Mouse (Mus musculus): ENCODE measurements around the gene 4921517D22Rik. TPM values are rescaled to one million over a fixed set of nuclear protein-coding genes. Genes with fewer than 3 reads are reported as not detected.

Gene 4921517D22Rik
- total RNA-seq, 2 experiments from 2014 or later, result not detected

DNA sequence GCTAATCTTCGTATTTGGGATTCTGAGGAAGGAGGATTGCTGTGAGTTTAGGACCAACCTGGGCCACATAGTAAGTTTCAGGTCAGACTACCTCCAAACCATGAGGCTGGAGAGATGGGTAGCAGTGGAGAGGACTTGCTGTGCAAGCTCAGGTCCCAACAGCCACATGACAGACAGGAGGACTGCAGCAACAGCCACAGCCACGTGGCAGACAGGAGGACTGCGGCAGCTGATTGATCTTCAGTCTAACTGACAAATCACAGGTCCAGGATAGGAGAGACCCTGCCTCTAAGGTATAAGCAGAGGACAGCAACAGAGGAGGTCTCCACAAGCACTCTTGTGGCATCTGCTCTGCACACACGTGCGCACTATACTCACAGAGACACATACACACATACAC, 36.1 kb downstream of the 4921517D22Rik start:
- DNase-seq, result no peak

- peak in 1 of 2 experiments; percentile 14 for DNase-seq
These were observed 36.9 kb downstream of the 4921517D22Rik start for GRCm38 (mm10) chr13:59656975-59657388.

DNA sequence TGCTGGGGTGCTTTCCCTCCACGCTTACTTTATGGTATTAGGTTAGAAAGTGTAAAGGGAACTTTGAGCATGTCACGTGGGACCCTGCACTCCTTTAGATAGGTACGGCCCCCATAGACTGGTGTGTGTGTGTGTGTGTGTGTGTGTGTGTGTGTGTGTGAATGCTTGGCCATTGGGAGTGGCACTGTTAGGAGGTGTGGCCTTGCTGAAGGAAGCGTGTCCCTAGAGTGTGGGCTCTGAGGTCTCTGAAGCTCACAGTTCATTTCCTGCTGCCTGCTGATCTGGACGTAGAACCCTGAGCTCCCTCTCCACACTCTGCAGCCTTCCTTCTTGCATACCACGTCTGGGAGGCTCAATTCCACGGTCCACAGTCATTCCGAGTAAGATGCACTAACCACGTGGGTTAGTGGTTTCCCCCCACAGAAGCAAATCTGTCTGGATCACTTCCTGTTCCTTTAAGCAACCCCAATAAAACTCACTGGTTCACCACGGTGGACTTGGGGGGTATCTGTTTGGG, 37.5 kb downstream of the 4921517D22Rik start:
- no peak for DNase-seq

DNA sequence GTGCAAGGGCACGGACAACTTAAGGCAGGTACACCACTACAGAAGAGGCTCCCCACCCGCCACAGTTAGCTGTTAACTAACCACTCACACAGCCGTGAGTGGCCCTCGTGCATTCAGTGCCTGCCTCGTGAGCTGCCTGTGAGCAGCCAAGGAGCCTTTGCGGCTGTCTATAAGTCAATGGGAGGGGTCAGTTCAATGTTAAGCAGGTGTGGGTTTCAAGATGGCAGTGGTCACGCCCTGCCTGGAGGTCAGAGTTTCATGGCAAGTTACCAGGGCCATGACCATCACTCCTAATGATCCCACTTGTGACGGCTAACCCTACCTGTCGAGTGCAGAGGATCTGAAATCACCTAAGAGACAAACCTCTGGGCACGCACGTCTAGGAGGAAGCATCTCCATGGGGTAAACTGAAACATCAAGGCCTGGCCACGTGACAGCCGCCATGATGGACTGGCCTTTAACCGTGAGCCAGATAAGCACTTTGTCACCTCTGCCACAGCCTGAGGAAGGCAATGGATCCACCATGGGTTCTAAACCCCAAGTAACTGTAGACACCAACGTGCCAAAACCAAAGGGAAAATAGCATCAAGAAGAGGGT, 38.1 kb downstream of the 4921517D22Rik start:
- DNase-seq, result no peak

DNA sequence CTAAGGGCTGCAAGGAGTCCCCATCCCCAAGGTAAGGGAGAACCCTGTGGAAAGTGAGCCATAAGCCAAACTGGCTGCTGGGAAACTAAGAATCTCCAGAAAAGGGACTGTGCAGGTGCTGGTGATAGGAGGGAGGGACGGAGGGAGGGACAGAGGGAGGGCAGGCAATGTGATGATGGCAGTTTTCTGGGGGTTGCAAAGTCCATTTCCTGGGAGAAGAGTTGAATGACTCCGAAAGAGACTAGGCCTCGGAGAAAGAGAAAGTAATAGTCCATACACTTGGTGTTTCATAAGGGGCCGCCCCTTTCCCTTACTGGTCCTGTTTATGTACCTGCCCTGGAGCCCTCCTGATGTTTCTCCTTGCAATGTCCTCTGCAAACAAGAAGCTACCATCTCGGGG, 39.4 kb downstream of the 4921517D22Rik start:
- DNase-seq, result no peak

DNA sequence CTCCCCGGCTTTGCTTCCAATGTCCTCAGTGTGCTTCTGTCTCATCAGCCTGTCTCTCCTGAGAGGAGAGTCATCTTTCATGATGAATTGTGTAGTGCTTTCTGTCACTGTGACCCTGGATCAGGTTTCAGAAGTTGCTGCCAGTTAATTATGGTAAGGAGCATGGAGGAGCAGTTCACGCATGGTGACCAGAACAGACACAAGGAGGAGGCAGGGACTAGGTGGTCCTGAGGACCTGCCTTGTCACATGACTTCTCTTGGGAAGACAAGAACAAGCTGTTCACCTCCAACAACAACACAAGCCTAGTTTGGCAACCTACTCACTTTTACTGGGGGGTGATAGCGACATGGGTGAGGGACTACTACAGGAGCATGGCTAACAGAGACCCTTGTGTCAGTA, 40.8 kb downstream of the 4921517D22Rik start:
- no peak for DNase-seq

DNA sequence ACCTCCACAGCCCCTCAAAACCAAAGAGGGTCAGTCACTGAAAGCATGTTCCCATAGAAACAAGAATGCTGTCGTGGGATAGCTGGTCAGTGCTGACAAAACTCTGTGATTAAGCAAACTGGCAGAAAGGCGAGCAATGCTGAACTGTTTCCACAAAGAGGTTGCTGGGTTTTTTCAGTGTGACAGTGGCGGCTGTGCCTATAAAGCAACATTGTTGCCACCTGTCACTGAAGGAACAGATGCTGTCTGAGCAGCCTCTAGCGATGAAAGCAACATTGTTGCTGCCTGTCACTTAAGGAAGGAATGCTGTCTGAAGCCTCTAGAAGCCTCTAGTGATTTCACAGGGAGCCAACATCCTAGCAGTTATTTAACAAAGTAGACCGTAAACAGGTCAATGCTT, 41.3 kb downstream of the 4921517D22Rik start:
- DNase-seq, result no peak

DNA sequence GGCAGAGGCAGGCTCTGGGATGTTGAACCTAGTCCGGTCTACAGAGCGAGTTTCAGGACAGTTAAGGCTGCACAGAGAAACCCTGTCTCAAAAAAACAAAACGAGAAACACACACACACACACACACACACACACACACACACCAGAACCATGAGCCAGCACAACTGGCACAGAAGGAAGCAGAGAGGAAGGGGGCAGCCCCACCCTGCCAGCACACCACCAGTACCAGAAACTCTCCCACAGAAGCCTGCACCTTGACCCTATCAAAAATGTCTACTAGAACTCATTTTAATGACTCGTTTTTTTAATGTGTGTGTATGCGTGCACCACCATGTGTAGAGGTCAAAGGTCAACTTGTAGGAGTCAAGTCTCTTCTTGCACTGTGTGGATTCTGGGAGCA, 44.1 kb downstream of the 4921517D22Rik start:
- no peak for DNase-seq

GRCm38 (mm10) chr13:59648598-59648997, 45.3 kb downstream of the 4921517D22Rik start:
- DNase-seq, result no peak

GRCm38 (mm10) chr13:59647484-59647883, 46.4 kb downstream of the 4921517D22Rik start:
- no peak for DNase-seq

DNA sequence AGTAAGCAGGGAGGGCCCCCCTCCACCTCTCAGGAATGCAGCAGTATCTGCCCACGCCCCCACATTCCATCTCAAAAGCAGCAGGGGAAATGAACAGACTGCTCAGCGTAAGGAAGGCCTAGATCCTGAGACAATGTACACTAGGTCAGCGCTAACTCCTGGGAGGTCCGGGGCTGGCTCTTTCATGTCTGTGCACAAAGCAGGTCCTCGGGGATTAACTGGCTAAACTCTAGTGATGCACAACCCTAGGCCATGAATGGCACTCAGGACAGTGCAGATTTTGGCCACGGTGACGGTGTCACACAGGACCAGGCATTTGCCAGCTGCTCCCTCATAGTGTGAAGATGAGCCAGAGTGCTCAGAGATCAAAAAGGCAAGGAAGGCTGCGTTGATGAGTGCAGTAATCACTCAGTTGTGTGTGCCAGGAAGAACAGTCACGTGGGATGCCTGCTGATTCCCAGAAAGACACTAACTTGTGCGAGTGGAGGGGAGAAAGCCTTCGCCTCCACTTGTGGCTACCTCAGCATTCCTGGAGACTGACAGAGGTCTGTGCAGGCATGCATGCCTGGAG, 47.1 kb downstream of the 4921517D22Rik start:
- no peak for DNase-seq

DNA sequence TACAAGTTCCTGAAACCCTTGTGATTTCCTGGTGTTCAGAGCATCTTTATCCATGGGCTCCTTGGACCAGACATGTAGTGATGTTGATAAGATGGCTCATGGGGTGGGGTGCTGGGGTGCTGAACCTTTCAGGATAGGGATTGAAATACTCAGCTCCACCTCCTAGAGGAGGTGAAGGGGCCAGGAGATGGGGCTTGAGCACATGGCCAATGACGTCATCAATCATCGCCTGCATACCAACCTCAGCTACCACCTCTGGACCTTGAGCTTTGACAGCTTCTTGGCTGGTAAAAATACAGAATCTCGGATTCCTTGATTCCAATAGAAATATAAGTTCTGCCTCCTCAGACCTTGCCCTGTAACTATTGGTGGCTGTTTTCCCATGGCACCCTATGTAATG, 48.4 kb downstream of the 4921517D22Rik start:
- DNase-seq, result no peak

DNA sequence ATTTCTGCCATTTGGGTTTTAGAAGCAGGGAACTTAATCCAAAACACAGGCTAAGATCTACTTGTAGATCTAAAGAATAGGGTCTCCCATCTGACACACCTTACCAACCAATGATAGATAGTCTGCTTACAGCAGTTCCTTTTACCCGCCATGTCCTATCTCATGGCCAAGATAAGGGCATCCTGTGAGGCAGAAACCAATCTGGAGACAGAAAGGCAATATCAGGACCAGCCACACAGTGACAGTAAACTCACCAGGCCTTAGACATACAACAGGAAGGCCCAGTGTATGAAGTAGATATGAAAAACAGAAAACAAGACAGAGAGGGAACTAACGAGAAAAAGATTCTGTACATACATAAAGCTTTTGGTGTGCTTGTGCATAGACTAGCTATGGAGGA, 51.1 kb downstream of the 4921517D22Rik start:
- no peak for DNase-seq

- DNase-seq, result no peak
These were observed 53.8 kb downstream of the 4921517D22Rik start for GRCm38 (mm10) chr13:59640178-59640440.

DNA sequence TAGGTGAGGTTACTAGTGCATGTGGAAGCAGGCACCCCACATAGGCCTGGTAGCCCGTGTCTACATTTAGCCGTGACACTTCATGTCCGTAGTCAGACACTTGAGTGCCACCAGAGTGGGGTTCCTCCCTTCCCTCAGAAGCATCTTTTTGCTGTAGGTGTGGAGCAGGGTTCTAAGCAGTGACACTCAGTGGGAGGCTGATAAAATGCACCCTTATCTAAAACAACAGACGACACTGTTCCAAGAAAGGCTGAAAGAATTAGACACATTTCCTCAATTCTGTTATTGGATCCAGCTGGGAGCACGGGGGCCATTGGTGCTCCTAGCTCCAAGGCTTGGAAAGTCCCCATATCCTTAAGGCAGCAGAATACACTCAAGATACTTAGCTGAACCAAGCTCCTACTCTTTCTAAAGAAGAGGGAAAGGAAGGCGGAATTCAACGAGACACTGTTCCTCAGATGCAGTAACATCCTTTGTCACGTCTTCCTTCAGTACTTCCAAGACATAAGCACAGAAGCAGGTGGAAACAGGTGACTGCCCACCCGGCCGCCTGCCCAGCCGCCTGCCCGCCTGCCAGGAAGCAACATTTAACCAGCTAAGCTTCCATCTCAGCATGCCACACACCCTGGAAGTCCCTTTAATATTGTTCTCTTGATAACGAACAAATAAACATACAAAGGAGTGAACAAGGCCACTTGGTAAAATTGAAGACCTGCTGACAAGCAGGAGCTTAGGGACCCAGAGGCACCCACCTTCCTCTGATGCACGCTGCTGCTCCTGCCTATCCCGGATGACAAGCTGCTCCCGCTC, 54.3 kb downstream of the 4921517D22Rik start:
- DNase-seq, result no peak

GRCm38 (mm10) chr13:59637800-59638199, 56.1 kb downstream of the 4921517D22Rik start:
- no peak for DNase-seq

Other genes with a start within 250 kb of the 4921517D22Rik start
- gene Agtpbp1, start 108.9 kb downstream of the 4921517D22Rik start, total RNA-seq (2021), result 10 to 100 TPM; 35.8 to 41.9 TPM
- 10 to 100 TPM; 69.9 to 72.4 TPM for gene Naa35, start 108.8 kb downstream of the 4921517D22Rik start, total RNA-seq (2021)
- gene Golm1, start 18.3 kb downstream of the 4921517D22Rik start, total RNA-seq (2021), result 1 to 10 TPM; 8.0 to 8.3 TPM
- gene Spata31d1a, start 16.2 kb upstream of the 4921517D22Rik start, total RNA-seq (2021), result not detected
- not detected for gene Spata31d1b, start 18.2 kb upstream of the 4921517D22Rik start, total RNA-seq (2021)
- not detected for gene Spata31d1d, start 37.6 kb upstream of the 4921517D22Rik start, total RNA-seq (2021)
- gene 1700014D04Rik, start 52.6 kb upstream of the 4921517D22Rik start, total RNA-seq (2021), result under 1 TPM; 0.23 to 0.36 TPM
- 100 to 1,000 TPM in 1 of 2 experiments, 10 to 100 TPM in 1; 97.6 to 107 TPM for gene Isca1, start 75.7 kb upstream of the 4921517D22Rik start, total RNA-seq (2021)
- gene Gm49354, start 88.1 kb upstream of the 4921517D22Rik start, total RNA-seq (2021), result not detected
- 10 to 100 TPM; 68.6 to 71.0 TPM for gene Tut7, start 129.0 kb upstream of the 4921517D22Rik start, total RNA-seq (2021)